Comparison of ENCODE assay signal across 28 mouse cellular contexts in the genomic region with DNA sequence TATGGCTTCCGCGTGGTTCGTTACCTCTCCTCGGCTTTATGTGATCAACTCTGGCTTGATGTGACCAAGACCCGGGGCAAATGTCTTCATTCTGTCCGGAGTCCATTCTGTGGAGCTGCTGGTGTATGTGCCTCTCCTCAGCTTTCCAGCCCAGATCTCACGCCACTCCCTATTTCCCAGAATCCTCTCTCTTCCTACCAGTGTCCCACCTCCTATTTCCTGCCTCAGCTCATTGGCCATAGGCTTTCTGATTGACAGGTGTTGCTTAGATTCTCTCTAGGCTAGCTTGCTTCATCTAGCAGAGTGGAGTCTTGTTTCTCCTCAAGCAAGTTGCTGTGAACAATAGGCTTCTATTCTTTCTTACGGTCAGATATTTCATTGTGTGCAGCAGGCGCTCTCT. TPM values are rescaled to one million over a fixed set of nuclear protein-coding genes. Genes with fewer than 3 reads are reported as not detected.
A peak's percentile ranks its signal among the peaks of the same experiment; 100 is the strongest.
DNase-seq lines count a peak whose midpoint lies in the region; ATAC-seq and TF ChIP-seq lines count a peak whose summit lies in the region.
"Had no signal": no experiment of that assay in that cellular context is flagged by ENCODE, and none has a peak within 500 bp of the region (broad histone marks: within the 10 kb centered on the region; RNA-seq: fewer than 3 reads in every experiment).

No protein-coding gene starts in this region.

- TF ChIP-seq POLR2A in ES-Bruce4 (IDR thresholded peaks at IDR 0.05; ENCODE audit: insufficient read depth, low read length) (peak; percentile 19), myocyte (IDR thresholded peaks at IDR 0.05; ENCODE audit: insufficient read length, low read depth) (peak; percentile 25)

- no peak for TF ChIP-seq CTCF in ES-Bruce4 (IDR thresholded peaks at IDR 0.05; ENCODE audit: low read depth, low read length)
- no peak for TF ChIP-seq CTCF in left cerebral cortex, adult 2 months (IDR thresholded peaks at IDR 0.05)

- no peak overlapping the region for H3ac ChIP-seq in myocyte (ENCODE audit: control insufficient read depth, insufficient read length)

- no peaks in the 10 kb centered on the region for H3K4me1 ChIP-seq in hindbrain, embryonic 13.5 days (replicated peaks)
- no peaks in the 10 kb centered on the region for H3K4me1 ChIP-seq in hindbrain, embryonic 11.5 days (replicated peaks; ENCODE audit: control insufficient read depth, insufficient read depth, low read length)
- no peaks in the 10 kb centered on the region for H3K4me1 ChIP-seq in ES-Bruce4 (ENCODE audit: control insufficient read depth, insufficient read depth, low read length)
- H3K4me1 ChIP-seq: forebrain, embryonic 13.5 days; intestine, embryonic 15.5 days; limb, embryonic 13.5 days; liver, embryonic 12.5 days had no signal

- no peaks in the 10 kb centered on the region for H3K9me3 ChIP-seq in hindbrain, embryonic 13.5 days
- H3K9me3 ChIP-seq in hindbrain, embryonic 11.5 days (ENCODE audit: control insufficient read depth, low read length): no peaks in the 10 kb centered on the region
- H3K9me3 ChIP-seq in ES-Bruce4 (replicated peaks; ENCODE audit: control insufficient read depth, insufficient read depth, low read length, poor library complexity, severe bottlenecking): no peaks in the 10 kb centered on the region
- H3K9me3 ChIP-seq: forebrain, embryonic 13.5 days; intestine, embryonic 15.5 days; limb, embryonic 13.5 days; liver, embryonic 12.5 days had no signal

- H3K9ac ChIP-seq in hindbrain, embryonic 13.5 days: no peak overlapping the region
- no peak overlapping the region for H3K9ac ChIP-seq in hindbrain, embryonic 11.5 days (ENCODE audit: low read depth, low read length)
- no peak overlapping the region for H3K9ac ChIP-seq in ES-Bruce4 (ENCODE audit: low read depth, poor library complexity, severe bottlenecking)
- H3K9ac ChIP-seq: forebrain, embryonic 13.5 days; intestine, embryonic 15.5 days; limb, embryonic 13.5 days; liver, embryonic 12.5 days; lung, embryonic 14.5 days; midbrain, embryonic 12.5 days had no signal

- TF ChIP-seq EP300 in ES-Bruce4 (IDR thresholded peaks at IDR 0.05; ENCODE audit: insufficient read depth, low read depth, low read length): no peak

- intact Hi-C loops in left cerebral cortex, adult 2 months (cut with DNase I): no loop called here

- no peak for ATAC-seq in hindbrain, embryonic 13.5 days (ENCODE audit: low FRiP score)
- no peak for ATAC-seq in hindbrain, embryonic 11.5 days (ENCODE audit: low FRiP score)
- ATAC-seq: forebrain, embryonic 13.5 days; hindbrain, embryonic 16.5 days; intestine, embryonic 15.5 days; liver, embryonic 12.5 days had no signal

- WGBS in hindbrain, embryonic 13.5 days: 85% methylated on average over 9 of the region's 9 CpGs
- 90% methylated on average over 9 of the region's 9 CpGs for WGBS in hindbrain, embryonic 11.5 days

- H3K27me3 ChIP-seq in hindbrain, embryonic 13.5 days: no peaks in the 10 kb centered on the region
- no peaks in the 10 kb centered on the region for H3K27me3 ChIP-seq in hindbrain, embryonic 11.5 days (ENCODE audit: control insufficient read depth, insufficient read depth, low read length)
- no peaks in the 10 kb centered on the region for H3K27me3 ChIP-seq in ES-Bruce4 (ENCODE audit: control insufficient read depth, insufficient read depth, low read length, poor library complexity, severe bottlenecking)
- H3K27me3 ChIP-seq in myocyte (ENCODE audit: control insufficient read depth, insufficient read depth, insufficient read length): no peaks in the 10 kb centered on the region
- H3K27me3 ChIP-seq: CH12.LX; forebrain, embryonic 13.5 days; intestine, embryonic 15.5 days; limb, embryonic 13.5 days; liver, embryonic 12.5 days; midbrain, embryonic 12.5 days had no signal

- no peak overlapping the region for H3K4me2 ChIP-seq in hindbrain, embryonic 13.5 days
- no peak overlapping the region for H3K4me2 ChIP-seq in hindbrain, embryonic 11.5 days (replicated peaks; ENCODE audit: low read depth, low read length)
- no peak overlapping the region for H3K4me2 ChIP-seq in myocyte (ENCODE audit: low read depth)
- H3K4me2 ChIP-seq: forebrain, embryonic 13.5 days; heart, embryonic 11.5 days; intestine, embryonic 15.5 days; limb, embryonic 13.5 days; liver, embryonic 12.5 days; lung, embryonic 14.5 days; midbrain, embryonic 12.5 days had no signal

- H3K79me2 ChIP-seq in myocyte (ENCODE audit: control insufficient read depth, insufficient read depth): no peaks in the 10 kb centered on the region

- 0 out of 2 replicates have a peak overlapping the region, but pooled peaks have one; percentile 30 for H3K27ac ChIP-seq in hindbrain, embryonic 13.5 days
- no peak overlapping the region for H3K27ac ChIP-seq in hindbrain, embryonic 11.5 days (ENCODE audit: low read depth, low read length)
- no peak overlapping the region for H3K27ac ChIP-seq in ES-Bruce4 (ENCODE audit: insufficient read depth, low read length)
- no peak overlapping the region for H3K27ac ChIP-seq in left cerebral cortex, adult 2 months
- H3K27ac ChIP-seq: forebrain, embryonic 13.5 days; intestine, embryonic 15.5 days; limb, embryonic 13.5 days; liver, embryonic 12.5 days; midbrain, embryonic 12.5 days had no signal

- H3K4me3 ChIP-seq in hindbrain, embryonic 13.5 days: no peak overlapping the region
- H3K4me3 ChIP-seq in hindbrain, embryonic 11.5 days (ENCODE audit: low read depth, low read length): no peak overlapping the region
- H3K4me3 ChIP-seq in ES-Bruce4 (ENCODE audit: low read depth, low read length) (peak overlapping the region; percentile 67), myocyte (no peak overlapping the region)
- no peak overlapping the region for H3K4me3 ChIP-seq in left cerebral cortex, adult 2 months
- H3K4me3 ChIP-seq: forebrain, embryonic 13.5 days; intestine, embryonic 15.5 days; limb, embryonic 13.5 days; liver, embryonic 12.5 days; midbrain, embryonic 12.5 days had no signal

- peaks cover 52% of the 10 kb centered on the region for H3K36me3 ChIP-seq in hindbrain, embryonic 13.5 days
- H3K36me3 ChIP-seq in hindbrain, embryonic 11.5 days (ENCODE audit: control insufficient read depth, insufficient read depth, low read length): no peaks in the 10 kb centered on the region
- H3K36me3 ChIP-seq in ES-Bruce4 (ENCODE audit: control insufficient read depth, insufficient read depth, low read length, poor library complexity, severe bottlenecking): peaks cover 12% of the 10 kb centered on the region
- no peaks in the 10 kb centered on the region for H3K36me3 ChIP-seq in myocyte (ENCODE audit: control insufficient read depth, insufficient read depth)
- H3K36me3 ChIP-seq: intestine, embryonic 15.5 days; liver, embryonic 12.5 days had no signal

- DNase-seq in hindbrain, embryonic 11.5 days (ENCODE audit: low spot score): no peak
- peak; percentile 94 for DNase-seq in R1 (ENCODE audit: low read depth, low spot score)
- no peak for DNase-seq in left cerebral cortex, adult 2 months (ENCODE audit: extremely low spot score in 1 of 2, low spot score in 2 of 2)
- DNase-seq in adrenal gland, adult (ENCODE audit: inconsistent age in 2 of 2, low spot score in 1 of 2): no peak
- DNase-seq: adrenal gland, postnatal 25 days; B cell, adult 2 months; cerebellum, adult 9-10 months; gastrocnemius, postnatal 10 days; heart, postnatal 4 days; kidney, adult 8-10 months; kidney, postnatal 10 days; lung, embryonic 14.5 days; right cerebral cortex, postnatal 14 days; spleen, adult 18-20 months; thymus, postnatal 14 days had no signal

TF ChIP-seq in myocyte, 11 proteins besides CTCF, POLR2A, EP300 and RAD21:
- TF ChIP-seq E2F4 (IDR thresholded peaks at IDR 0.05; ENCODE audit: insufficient read depth): no peak
- no peak for TF ChIP-seq REST (IDR thresholded peaks at IDR 0.05; ENCODE audit: insufficient read depth, insufficient read length)
- TF ChIP-seq MAX (IDR thresholded peaks at IDR 0.05; ENCODE audit: low read depth): no peak
- TF ChIP-seq MYOG (IDR thresholded peaks at IDR 0.05; ENCODE audit: control insufficient read depth in 1 of 3, insufficient read depth in 1 of 3, insufficient read length in 2 of 3, low read depth in 2 of 3): no peak
- TF ChIP-seq CEBPB (IDR thresholded peaks at IDR 0.05; ENCODE audit: insufficient read depth, poor library complexity, severe bottlenecking): no peak
- no peak for TF ChIP-seq TCF3 (IDR thresholded peaks at IDR 0.05; ENCODE audit: insufficient read length, low read depth)
- TF ChIP-seq SRF (IDR thresholded peaks at IDR 0.05; ENCODE audit: control insufficient read depth, insufficient read length, low read depth): no peak
- no peak for TF ChIP-seq TCF12 (IDR thresholded peaks at IDR 0.05; ENCODE audit: insufficient read depth, poor library complexity, severe bottlenecking)
- TF ChIP-seq MYOD1 (IDR thresholded peaks at IDR 0.05; ENCODE audit: control insufficient read depth in 1 of 3, insufficient read length in 2 of 3, low read depth in 2 of 3): no peak
- no peak for TF ChIP-seq USF1 (IDR thresholded peaks at IDR 0.05; ENCODE audit: low read depth)
- TF ChIP-seq POLR2AphosphoS2 (IDR thresholded peaks at IDR 0.05; ENCODE audit: insufficient read length, low read depth): no peak
TF ChIP-seq in myocyte: peak in this region for 0.

RNA-seq across cellular contexts. Expression of gene Uchl1, which starts 13.9 kb away (rescaled TPM):
- 1,231 and 1,258 TPM in 2 replicates for polyA plus RNA-seq in hindbrain, embryonic 13.5 days (2015; fragmentation: Nextera tagmentation; extraction: Ambion mirVana)
- polyA plus RNA-seq in hindbrain, embryonic 11.5 days (2014; fragmentation: Nextera tagmentation; extraction: Ambion mirVana): 421 and 428 TPM in 2 replicates
- 53.0 and 54.8 TPM in 2 replicates for polyA plus RNA-seq in ES-Bruce4 (2011; ENCODE audit: insufficient read depth, insufficient read length, low read depth, missing spikeins)
- 2.2 TPM for polyA plus RNA-seq in myocyte (2012; fragmentation: generic; extraction: Trizol)
- 100 to 1,000 TPM; 878 to 888 TPM for total RNA-seq in left cerebral cortex, adult 2 months (2021)
- total RNA-seq: CH12.LX; megakaryocyte, adult 5-6 weeks had no signal

RNA-seq across cellular contexts. Expression of gene Limch1, which starts 55.8 kb away (rescaled TPM):
- 49.0 and 52.0 TPM in 2 replicates for polyA plus RNA-seq in hindbrain, embryonic 13.5 days (2015; fragmentation: Nextera tagmentation; extraction: Ambion mirVana)
- polyA plus RNA-seq in hindbrain, embryonic 11.5 days (2014; fragmentation: Nextera tagmentation; extraction: Ambion mirVana): 60.7 and 81.7 TPM in 2 replicates
- polyA plus RNA-seq in ES-Bruce4 (2011; ENCODE audit: insufficient read depth, insufficient read length, low read depth, missing spikeins) (9.8 and 15.7 TPM in 2 replicates), myocyte (2012; fragmentation: generic; extraction: Trizol) (0.79 TPM)
- 100 to 1,000 TPM; 121 to 127 TPM for total RNA-seq in left cerebral cortex, adult 2 months (2021)
- total RNA-seq: granulocyte monocyte progenitor cell, adult 5-6 weeks had no signal

Comparison
In these comparisons a context has a peak if more than half of its experiments do, and no peak if none do; other contexts are left out.
1. RNA of gene Uchl1, which starts 13.9 kb away (polyA plus RNA-seq): 1,231 to 1,258 TPM in hindbrain, embryonic 13.5 days, 421 to 428 TPM in hindbrain, embryonic 11.5 days and 53.0 to 54.8 TPM in ES-Bruce4; 2.2 TPM in myocyte (single experiment); every median in the first group is over 10 times any median in the second.